In genomic region chr19:59316571-59316970, GRCm38 (mm10) we compare ENCODE assay signal across 8 mouse cellular contexts. TPM values are rescaled to one million over a fixed set of nuclear protein-coding genes. Genes with fewer than 3 reads are reported as not detected.
DNase-seq lines count a peak whose midpoint lies in the region; ATAC-seq and TF ChIP-seq lines count a peak whose summit lies in the region.
"Had no signal": no experiment of that assay in that cellular context is flagged by ENCODE, and none has a peak within 500 bp of the region (broad histone marks: within the 10 kb centered on the region; RNA-seq: fewer than 3 reads in every experiment).

No protein-coding gene starts in this region.

- no peak overlapping the region for H3K9ac ChIP-seq in kidney, embryonic 14.5 days (ENCODE audit: low read depth, low read length)
- H3K9ac ChIP-seq in hindbrain, postnatal 0 days (replicated peaks; ENCODE audit: low read length), result no peak overlapping the region
- no peak overlapping the region for H3K9ac ChIP-seq in heart, embryonic 12.5 days
- H3K9ac ChIP-seq: limb, embryonic 12.5 days had no signal

- no peak overlapping the region for H3K27ac ChIP-seq in kidney, embryonic 14.5 days (ENCODE audit: low read depth, low read length)
- H3K27ac ChIP-seq in hindbrain, postnatal 0 days, result no peak overlapping the region
- no peak overlapping the region for H3K27ac ChIP-seq in heart, embryonic 12.5 days (ENCODE audit: poor library complexity, severe bottlenecking)
- H3K27ac ChIP-seq: limb, embryonic 12.5 days had no signal

- no peak overlapping the region for H3K4me3 ChIP-seq in kidney, embryonic 14.5 days (ENCODE audit: low read length)
- H3K4me3 ChIP-seq in hindbrain, postnatal 0 days (ENCODE audit: low read length), result no peak overlapping the region
- no peak overlapping the region for H3K4me3 ChIP-seq in heart, embryonic 12.5 days
- H3K4me3 ChIP-seq: limb, embryonic 12.5 days had no signal

- H3K27me3 ChIP-seq in kidney, embryonic 14.5 days (ENCODE audit: control insufficient read depth, insufficient read depth, low read length), result no peaks in the 10 kb centered on the region
- no peaks in the 10 kb centered on the region for H3K27me3 ChIP-seq in hindbrain, postnatal 0 days (ENCODE audit: insufficient read depth, low read length)
- no peaks in the 10 kb centered on the region for H3K27me3 ChIP-seq in splenic B cell, adult 2 months (ENCODE audit: control insufficient read depth, insufficient read depth, low read length, poor library complexity, severe bottlenecking)
- H3K27me3 ChIP-seq in heart, embryonic 12.5 days (replicated peaks), result no peaks in the 10 kb centered on the region
- H3K27me3 ChIP-seq: limb, embryonic 12.5 days had no signal

- H3K36me3 ChIP-seq in kidney, embryonic 14.5 days (ENCODE audit: control insufficient read depth, insufficient read depth, low read length), result peaks cover 13% of the 10 kb centered on the region; the same call in 1 of the 2 replicates
- peaks cover 4% of the 10 kb centered on the region; the same call in 1 of the 2 replicates for H3K36me3 ChIP-seq in hindbrain, postnatal 0 days (ENCODE audit: insufficient read depth, low read length)
- 0 out of 2 replicates have a peak, but pooled peaks cover 3% of the 10 kb centered on the region for H3K36me3 ChIP-seq in splenic B cell, adult 2 months (ENCODE audit: control insufficient read depth, insufficient read depth, low read length, poor library complexity, severe bottlenecking)
- peaks cover 11% of the 10 kb centered on the region for H3K36me3 ChIP-seq in heart, embryonic 12.5 days

- H3K4me1 ChIP-seq in kidney, embryonic 14.5 days (ENCODE audit: control insufficient read depth, insufficient read depth, low read length), result no peaks in the 10 kb centered on the region
- H3K4me1 ChIP-seq in hindbrain, postnatal 0 days (ENCODE audit: insufficient read depth, low read length), result no peaks in the 10 kb centered on the region
- no peaks in the 10 kb centered on the region for H3K4me1 ChIP-seq in heart, embryonic 12.5 days (replicated peaks)
- H3K4me1 ChIP-seq: limb, embryonic 12.5 days had no signal

- H3K9me3 ChIP-seq in kidney, embryonic 14.5 days (ENCODE audit: control insufficient read depth, low read length), result no peaks in the 10 kb centered on the region
- no peaks in the 10 kb centered on the region for H3K9me3 ChIP-seq in hindbrain, postnatal 0 days (ENCODE audit: low read length)
- no peaks in the 10 kb centered on the region for H3K9me3 ChIP-seq in heart, embryonic 12.5 days (replicated peaks)
- H3K9me3 ChIP-seq: limb, embryonic 12.5 days had no signal

- DNase-seq in kidney, adult 9 months, result peak; percentile 18
- DNase-seq in 416B (ENCODE audit: low read depth), result peak; percentile 58
- peak; percentile 9 to 11 for DNase-seq in B cell, adult 2 months
- peak; percentile 65 for DNase-seq in hindbrain, postnatal 0 days (ENCODE audit: low spot score)
- DNase-seq in splenic B cell, adult 2 months (ENCODE audit: low read depth, low spot score), result peak; percentile 15

- H3K4me2 ChIP-seq in kidney, embryonic 14.5 days (replicated peaks; ENCODE audit: low read depth, low read length), result no peak overlapping the region
- H3K4me2 ChIP-seq in hindbrain, postnatal 0 days (ENCODE audit: low read depth, low read length), result no peak overlapping the region
- no peak overlapping the region for H3K4me2 ChIP-seq in heart, embryonic 12.5 days
- H3K4me2 ChIP-seq: limb, embryonic 12.5 days had no signal

- ATAC-seq in kidney, embryonic 14.5 days (ENCODE audit: low FRiP score, low TSS enrichment), result no peak
- no peak for ATAC-seq in hindbrain, postnatal 0 days
- ATAC-seq in heart, embryonic 12.5 days (ENCODE audit: insufficient number of reproducible peaks, low FRiP score), result no peak

- TF ChIP-seq CTCF in hindbrain, postnatal 0 days (IDR thresholded peaks at IDR 0.05; ENCODE audit: low read depth), result peak; percentile 69

RNA-seq across cellular contexts. Expression of gene Rps12-ps3, which starts 5.5 kb away (rescaled TPM):
- 37.8 and 48.6 TPM in 2 replicates for polyA plus RNA-seq in kidney, embryonic 14.5 days (2014; fragmentation: Nextera tagmentation; extraction: Ambion mirVana)
- total RNA-seq in hindbrain, postnatal 0 days (2014; rRNA removed), result 47.7 and 63.1 TPM in 2 replicates
- 4.5 and 13.9 TPM in 2 replicates for polyA plus RNA-seq in hindbrain, postnatal 0 days (2015; fragmentation: Nextera tagmentation; extraction: Ambion mirVana)
- polyA plus RNA-seq in heart, embryonic 12.5 days (2016; fragmentation: Nextera tagmentation; extraction: Ambion mirVana), result 6.0 TPM in 1 of 2 replicates, not detected in the other

RNA-seq across cellular contexts. Expression of gene Pdzd8, which starts 29.0 kb away (rescaled TPM):
- polyA plus RNA-seq in kidney, embryonic 14.5 days (2014; fragmentation: Nextera tagmentation; extraction: Ambion mirVana), result 13.8 and 18.8 TPM in 2 replicates
- 42.6 and 46.4 TPM in 2 replicates for total RNA-seq in hindbrain, postnatal 0 days (2014; rRNA removed)
- polyA plus RNA-seq in hindbrain, postnatal 0 days (2015; fragmentation: Nextera tagmentation; extraction: Ambion mirVana), result 10.2 and 10.8 TPM in 2 replicates
- 14.1 and 17.0 TPM in 2 replicates for polyA plus RNA-seq in heart, embryonic 12.5 days (2016; fragmentation: Nextera tagmentation; extraction: Ambion mirVana)

RNA-seq across cellular contexts. Expression of gene Slc18a2, which starts 55.9 kb away (rescaled TPM):
- polyA plus RNA-seq in kidney, embryonic 14.5 days (2014; fragmentation: Nextera tagmentation; extraction: Ambion mirVana), result 5.0 and 7.6 TPM in 2 replicates
- total RNA-seq in hindbrain, postnatal 0 days (2014; rRNA removed), result 11.4 and 13.7 TPM in 2 replicates
- 21.3 and 21.7 TPM in 2 replicates for polyA plus RNA-seq in hindbrain, postnatal 0 days (2015; fragmentation: Nextera tagmentation; extraction: Ambion mirVana)
- polyA plus RNA-seq in heart, embryonic 12.5 days (2016; fragmentation: Nextera tagmentation; extraction: Ambion mirVana), result 11.2 and 12.0 TPM in 2 replicates

Comparison
In these comparisons a context has a peak if more than half of its experiments do, and no peak if none do; other contexts are left out.
1. DNase-seq: peak in every context shown above with its lines; median percentile 65 in hindbrain, postnatal 0 days; 58 in 416B; 18 in kidney, adult 9 months; 15 in splenic B cell, adult 2 months; 10 in B cell, adult 2 months.